Mouse (Mus musculus) bone marrow, adult 2 months (tissue): ENCODE measurements around the gene Gm26661.

ENCODE experiments used
- CTCF ChIP-seq: fragments of 200-500 bp; IDR thresholded peaks from 2 replicates; pipeline ENCODE4 v1.5.1; 2011; ENCODE audit warnings: low read length, control low read depth; ENCODE audit not compliant: control insufficient read depth, insufficient read depth
- POLR2A ChIP-seq: fragments of 200-500 bp; IDR thresholded peaks from 2 replicates; pipeline ENCODE4 v1.6.1; 2011; ENCODE audit warnings: low read depth, mild to moderate bottlenecking, control low read depth, low read length, borderline replicate concordance; ENCODE audit not compliant: control insufficient read depth

DNA sequence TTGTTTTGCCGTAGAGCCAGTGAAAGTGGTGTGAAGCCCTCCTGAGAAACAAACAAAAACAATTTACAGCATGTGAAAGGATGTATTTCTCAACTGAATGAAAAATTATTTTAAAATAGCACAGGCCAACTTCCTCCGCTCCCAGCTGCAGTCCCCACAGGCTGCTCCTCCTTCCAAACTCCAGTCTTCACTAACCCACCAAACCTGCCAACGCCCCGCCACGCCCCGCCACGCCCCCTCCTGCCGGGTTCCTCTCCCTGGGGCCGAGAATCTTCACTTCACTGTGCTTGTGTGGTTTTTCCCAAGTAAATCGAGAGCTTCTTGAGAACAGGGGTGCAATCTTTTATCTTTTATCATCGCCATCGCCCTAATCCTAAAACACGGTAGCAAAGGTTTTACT, 5.3 kb upstream of the Gm26661 start:
- TF ChIP-seq CTCF (no peak), POLR2A (no peak)
